Mouse (Mus musculus): ENCODE measurements around the gene Tmem121b. TPM values are rescaled to one million over a fixed set of nuclear protein-coding genes. Genes with fewer than 3 reads are reported as not detected.

Gene Tmem121b
- total and polyA plus RNA-seq, 3 experiments = not detected

- Histone ChIP-seq H3K79me2 (replicated peaks; ENCODE audit: control insufficient read depth, insufficient read depth, low read length) (no peaks in the 10 kb centered on the region), H3K27ac (no peak overlapping the region), H3K36me3 (ENCODE audit: control insufficient read depth, insufficient read depth, low read length) (no peaks in the 10 kb centered on the region), H3K9ac (ENCODE audit: low read depth, low read length) (no peak overlapping the region), H3K4me1 (ENCODE audit: control insufficient read depth, insufficient read depth, low read length) (peaks cover 3% of the 10 kb centered on the region), H3K4me3 (no peak overlapping the region), H3K27me3 (ENCODE audit: control insufficient read depth, insufficient read depth, low read length) (no peaks in the 10 kb centered on the region)
- DNase-seq = no peak
- WGBS = 93% methylated on average over 3 of the region's 3 CpGs
- intact Hi-C loops (cut with DNase I) = no loop called here
- no peak for TF ChIP-seq EP300 (IDR thresholded peaks at IDR 0.05; ENCODE audit: insufficient read depth, low read depth, low read length)
- no peak for TF ChIP-seq POLR2A (IDR thresholded peaks at IDR 0.05; ENCODE audit: insufficient read depth, low read depth, low read length)
- TF ChIP-seq CTCF (IDR thresholded peaks at IDR 0.05) = no peak
Observed at GRCm38 (mm10) chr6:120453556-120453955, 40.1 kb downstream of the Tmem121b start.

GRCm38 (mm10) chr6:120453103-120453445, 40.5 kb downstream of the Tmem121b start:
- Histone ChIP-seq H3K79me2 (replicated peaks; ENCODE audit: control insufficient read depth, insufficient read depth, low read length) (no peaks in the 10 kb centered on the region), H3K4me1 (ENCODE audit: control insufficient read depth, insufficient read depth, low read length) (peaks cover 3% of the 10 kb centered on the region), H3K4me3 (no peak overlapping the region), H3K27ac (no peak overlapping the region), H3K9ac (ENCODE audit: low read depth, low read length) (no peak overlapping the region), H3K27me3 (ENCODE audit: control insufficient read depth, insufficient read depth, low read length) (no peaks in the 10 kb centered on the region), H3K36me3 (ENCODE audit: control insufficient read depth, insufficient read depth, low read length) (no peaks in the 10 kb centered on the region)
- TF ChIP-seq CTCF (IDR thresholded peaks at IDR 0.05) (no peak), POLR2A (IDR thresholded peaks at IDR 0.05; ENCODE audit: insufficient read depth, low read depth, low read length) (no peak), EP300 (IDR thresholded peaks at IDR 0.05; ENCODE audit: insufficient read depth, low read depth, low read length) (no peak)
- 71% methylated on average over 5 of the region's 5 CpGs for WGBS
- DNase-seq = no peak
- intact Hi-C loops (cut with DNase I) = no loop called here

GRCm38 (mm10) chr6:120452384-120453102, 41.1 kb downstream of the Tmem121b start:
- Histone ChIP-seq H3K9ac (ENCODE audit: low read depth, low read length) (no peak overlapping the region), H3K36me3 (ENCODE audit: control insufficient read depth, insufficient read depth, low read length) (no peaks in the 10 kb centered on the region), H3K4me1 (ENCODE audit: control insufficient read depth, insufficient read depth, low read length) (peaks cover 3% of the 10 kb centered on the region), H3K27ac (no peak overlapping the region), H3K27me3 (ENCODE audit: control insufficient read depth, insufficient read depth, low read length) (no peaks in the 10 kb centered on the region), H3K4me3 (no peak overlapping the region), H3K79me2 (replicated peaks; ENCODE audit: control insufficient read depth, insufficient read depth, low read length) (no peaks in the 10 kb centered on the region)
- no peak for DNase-seq
- intact Hi-C loops (cut with DNase I) = no loop called here
- WGBS = 79% methylated on average over 11 of the region's 11 CpGs
- TF ChIP-seq CTCF (IDR thresholded peaks at IDR 0.05) = no peak
- TF ChIP-seq POLR2A (IDR thresholded peaks at IDR 0.05; ENCODE audit: insufficient read depth, low read depth, low read length) = no peak
- no peak for TF ChIP-seq EP300 (IDR thresholded peaks at IDR 0.05; ENCODE audit: insufficient read depth, low read depth, low read length)

- WGBS = 86% methylated on average over 3 of the region's 3 CpGs
- DNase-seq = no peak
- H3K36me3 ChIP-seq (ENCODE audit: control insufficient read depth, insufficient read depth, low read length) = no peaks in the 10 kb centered on the region
- H3K79me2 ChIP-seq (replicated peaks; ENCODE audit: control insufficient read depth, insufficient read depth, low read length) = no peaks in the 10 kb centered on the region
- no peak overlapping the region for H3K27ac ChIP-seq
- TF ChIP-seq POLR2A (IDR thresholded peaks at IDR 0.05; ENCODE audit: insufficient read depth, low read depth, low read length) (no peak), EP300 (IDR thresholded peaks at IDR 0.05; ENCODE audit: insufficient read depth, low read depth, low read length) (no peak), CTCF (IDR thresholded peaks at IDR 0.05) (no peak)
- no peak overlapping the region for H3K9ac ChIP-seq (ENCODE audit: low read depth, low read length)
- no peaks in the 10 kb centered on the region for H3K27me3 ChIP-seq (ENCODE audit: control insufficient read depth, insufficient read depth, low read length)
- intact Hi-C loops (cut with DNase I) = no loop called here
- no peak overlapping the region for H3K4me3 ChIP-seq
- H3K4me1 ChIP-seq (ENCODE audit: control insufficient read depth, insufficient read depth, low read length) = peaks cover 3% of the 10 kb centered on the region
Observed at GRCm38 (mm10) chr6:120450208-120450607, 43.4 kb downstream of the Tmem121b start.

GRCm38 (mm10) chr6:120443363-120444355, 49.9 kb downstream of the Tmem121b start:
- Histone ChIP-seq H3K27me3 (ENCODE audit: control insufficient read depth, insufficient read depth, low read length) (no peaks in the 10 kb centered on the region), H3K27ac (no peak overlapping the region), H3K4me1 (ENCODE audit: control insufficient read depth, insufficient read depth, low read length) (no peaks in the 10 kb centered on the region), H3K4me3 (no peak overlapping the region), H3K36me3 (ENCODE audit: control insufficient read depth, insufficient read depth, low read length) (peaks cover 7% of the 10 kb centered on the region), H3K9ac (ENCODE audit: low read depth, low read length) (no peak overlapping the region), H3K79me2 (replicated peaks; ENCODE audit: control insufficient read depth, insufficient read depth, low read length) (no peaks in the 10 kb centered on the region)
- 50% methylated on average over 14 of the region's 14 CpGs for WGBS
- TF ChIP-seq POLR2A (IDR thresholded peaks at IDR 0.05; ENCODE audit: insufficient read depth, low read depth, low read length) (no peak), CTCF (IDR thresholded peaks at IDR 0.05) (no peak), EP300 (IDR thresholded peaks at IDR 0.05; ENCODE audit: insufficient read depth, low read depth, low read length) (no peak)
- intact Hi-C loops (cut with DNase I) = no loop called here
- no peak for DNase-seq
